Mouse (Mus musculus): ENCODE measurements at regions not wholly inside any gene's neighbourhood (a gene's known extent, or its start where the extent isn't known, plus 50 kb on each side); places are given as distances from the start of the nearest gene placed in this dataset.

GRCm38 (mm10) chr16:79718230-79718629 is 627.3 kb upstream of the Tmprss15 start:
- Histone ChIP-seq H3K4me3 (ENCODE audit: low read depth, low read length) (no peak overlapping the region), H3K9me3 (ENCODE audit: control insufficient read depth, low read length) (no peaks in the 10 kb centered on the region), H3K36me3 (ENCODE audit: control insufficient read depth, insufficient read depth, low read length) (no peaks in the 10 kb centered on the region), H3K27ac (ENCODE audit: low read depth, low read length) (no peak overlapping the region), H3K27me3 (ENCODE audit: control insufficient read depth, insufficient read depth, low read length) (no peaks in the 10 kb centered on the region), H3K4me2 (ENCODE audit: low read depth) (no peak overlapping the region), H3K4me1 (ENCODE audit: control insufficient read depth, insufficient read depth, low read length) (no peaks in the 10 kb centered on the region), H3K9ac (ENCODE audit: low read length) (no peak overlapping the region)
- no peak for DNase-seq (ENCODE audit: low spot score)
- ATAC-seq (ENCODE audit: insufficient read depth, low FRiP score, low TSS enrichment), result no peak
- WGBS, result 91% methylated on average over 1 of the region's 1 CpGs

GRCm38 (mm10) chr16:79692444-79692843 is 601.5 kb upstream of the Tmprss15 start:
- Histone ChIP-seq H3K9me3 (ENCODE audit: control insufficient read depth, low read length) (no peaks in the 10 kb centered on the region), H3K27me3 (ENCODE audit: control insufficient read depth, insufficient read depth, low read length) (no peaks in the 10 kb centered on the region), H3K4me1 (ENCODE audit: control insufficient read depth, insufficient read depth, low read length) (no peaks in the 10 kb centered on the region), H3K27ac (ENCODE audit: low read depth, low read length) (no peak overlapping the region), H3K4me3 (ENCODE audit: low read depth, low read length) (no peak overlapping the region), H3K9ac (ENCODE audit: low read length) (no peak overlapping the region), H3K4me2 (ENCODE audit: low read depth) (no peak overlapping the region), H3K36me3 (ENCODE audit: control insufficient read depth, insufficient read depth, low read length) (no peaks in the 10 kb centered on the region)
- DNase-seq (ENCODE audit: low spot score), result no peak
- no peak for ATAC-seq (ENCODE audit: insufficient read depth, low FRiP score, low TSS enrichment)
- WGBS, result 44% methylated on average over 2 of the region's 2 CpGs

GRCm38 (mm10) chr16:79651162-79651741 is 560.4 kb upstream of the Tmprss15 start:
- H3K4me2 ChIP-seq (ENCODE audit: low read depth), result no peak overlapping the region
- no peak overlapping the region for H3K9ac ChIP-seq (ENCODE audit: low read length)
- no peak overlapping the region for H3K27ac ChIP-seq (ENCODE audit: low read depth, low read length)
- no peak overlapping the region for H3K4me3 ChIP-seq (ENCODE audit: low read depth, low read length)
- no peaks in the 10 kb centered on the region for H3K27me3 ChIP-seq (ENCODE audit: control insufficient read depth, insufficient read depth, low read length)
- no peaks in the 10 kb centered on the region for H3K9me3 ChIP-seq (ENCODE audit: control insufficient read depth, low read length)
- H3K4me1 ChIP-seq (ENCODE audit: control insufficient read depth, insufficient read depth, low read length), result no peaks in the 10 kb centered on the region
- WGBS, result 81% methylated on average over 6 of the region's 6 CpGs
- DNase-seq (ENCODE audit: low spot score) (no peak), ATAC-seq (ENCODE audit: insufficient read depth, low FRiP score, low TSS enrichment) (no peak)
- no peaks in the 10 kb centered on the region for H3K36me3 ChIP-seq (ENCODE audit: control insufficient read depth, insufficient read depth, low read length)

- 66% methylated on average over 3 of the region's 3 CpGs for WGBS
- no peak overlapping the region for H3K9ac ChIP-seq (ENCODE audit: low read length)
- no peak overlapping the region for H3K4me3 ChIP-seq (ENCODE audit: low read depth, low read length)
- no peaks in the 10 kb centered on the region for H3K36me3 ChIP-seq (ENCODE audit: control insufficient read depth, insufficient read depth, low read length)
- no peak overlapping the region for H3K4me2 ChIP-seq (ENCODE audit: low read depth)
- ATAC-seq (ENCODE audit: insufficient read depth, low FRiP score, low TSS enrichment), result no peak
- no peaks in the 10 kb centered on the region for H3K9me3 ChIP-seq (ENCODE audit: control insufficient read depth, low read length)
- no peaks in the 10 kb centered on the region for H3K4me1 ChIP-seq (ENCODE audit: control insufficient read depth, insufficient read depth, low read length)
- H3K27ac ChIP-seq (ENCODE audit: low read depth, low read length), result no peak overlapping the region
- no peak for DNase-seq (ENCODE audit: low spot score)
- H3K27me3 ChIP-seq (ENCODE audit: control insufficient read depth, insufficient read depth, low read length), result no peaks in the 10 kb centered on the region
These were observed 550.0 kb upstream of the Tmprss15 start for GRCm38 (mm10) chr16:79640898-79641297.

GRCm38 (mm10) chr16:79627139-79627538 is 536.2 kb upstream of the Tmprss15 start:
- DNase-seq (ENCODE audit: low spot score), result no peak
- ATAC-seq (ENCODE audit: insufficient read depth, low FRiP score, low TSS enrichment), result peak; percentile 50; the same call in 1 of the 2 replicates
- Histone ChIP-seq H3K27me3 (ENCODE audit: control insufficient read depth, insufficient read depth, low read length) (no peaks in the 10 kb centered on the region), H3K4me2 (ENCODE audit: low read depth) (no peak overlapping the region), H3K27ac (ENCODE audit: low read depth, low read length) (no peak overlapping the region), H3K9ac (ENCODE audit: low read length) (no peak overlapping the region), H3K4me1 (ENCODE audit: control insufficient read depth, insufficient read depth, low read length) (no peaks in the 10 kb centered on the region), H3K36me3 (ENCODE audit: control insufficient read depth, insufficient read depth, low read length) (no peaks in the 10 kb centered on the region), H3K9me3 (ENCODE audit: control insufficient read depth, low read length) (no peaks in the 10 kb centered on the region), H3K4me3 (ENCODE audit: low read depth, low read length) (no peak overlapping the region)
- 73% methylated on average over 1 of the region's 1 CpGs for WGBS

- Histone ChIP-seq H3K4me3 (ENCODE audit: low read depth, low read length) (no peak overlapping the region), H3K27ac (ENCODE audit: low read depth, low read length) (no peak overlapping the region), H3K4me1 (ENCODE audit: control insufficient read depth, insufficient read depth, low read length) (no peaks in the 10 kb centered on the region), H3K36me3 (ENCODE audit: control insufficient read depth, insufficient read depth, low read length) (no peaks in the 10 kb centered on the region), H3K9ac (ENCODE audit: low read length) (no peak overlapping the region), H3K27me3 (ENCODE audit: control insufficient read depth, insufficient read depth, low read length) (no peaks in the 10 kb centered on the region), H3K9me3 (ENCODE audit: control insufficient read depth, low read length) (no peaks in the 10 kb centered on the region), H3K4me2 (ENCODE audit: low read depth) (no peak overlapping the region)
- DNase-seq (ENCODE audit: low spot score) (no peak), ATAC-seq (ENCODE audit: insufficient read depth, low FRiP score, low TSS enrichment) (no peak)
- 74% methylated on average over 5 of the region's 5 CpGs for WGBS
These were observed 520.1 kb upstream of the Tmprss15 start for GRCm38 (mm10) chr16:79611002-79611401.

GRCm38 (mm10) chr16:79590891-79591290 is 500.0 kb upstream of the Tmprss15 start:
- no peak overlapping the region for H3K4me2 ChIP-seq (ENCODE audit: low read depth)
- no peak overlapping the region for H3K4me3 ChIP-seq (ENCODE audit: low read depth, low read length)
- WGBS, result 80% methylated on average over 3 of the region's 3 CpGs
- no peaks in the 10 kb centered on the region for H3K36me3 ChIP-seq (ENCODE audit: control insufficient read depth, insufficient read depth, low read length)
- no peak overlapping the region for H3K9ac ChIP-seq (ENCODE audit: low read length)
- no peaks in the 10 kb centered on the region for H3K27me3 ChIP-seq (ENCODE audit: control insufficient read depth, insufficient read depth, low read length)
- ATAC-seq (ENCODE audit: insufficient read depth, low FRiP score, low TSS enrichment), result no peak
- H3K9me3 ChIP-seq (ENCODE audit: control insufficient read depth, low read length), result no peaks in the 10 kb centered on the region
- no peak for DNase-seq (ENCODE audit: low spot score)
- H3K27ac ChIP-seq (ENCODE audit: low read depth, low read length), result no peak overlapping the region
- no peaks in the 10 kb centered on the region for H3K4me1 ChIP-seq (ENCODE audit: control insufficient read depth, insufficient read depth, low read length)

GRCm38 (mm10) chr16:79585745-79586144 is 494.8 kb upstream of the Tmprss15 start:
- Histone ChIP-seq H3K9ac (ENCODE audit: low read length) (no peak overlapping the region), H3K9me3 (ENCODE audit: control insufficient read depth, low read length) (no peaks in the 10 kb centered on the region), H3K4me2 (ENCODE audit: low read depth) (no peak overlapping the region), H3K36me3 (ENCODE audit: control insufficient read depth, insufficient read depth, low read length) (no peaks in the 10 kb centered on the region), H3K27ac (ENCODE audit: low read depth, low read length) (no peak overlapping the region), H3K4me1 (ENCODE audit: control insufficient read depth, insufficient read depth, low read length) (no peaks in the 10 kb centered on the region), H3K27me3 (ENCODE audit: control insufficient read depth, insufficient read depth, low read length) (no peaks in the 10 kb centered on the region), H3K4me3 (ENCODE audit: low read depth, low read length) (no peak overlapping the region)
- DNase-seq (ENCODE audit: low spot score) (no peak), ATAC-seq (ENCODE audit: insufficient read depth, low FRiP score, low TSS enrichment) (peak; percentile 63)

GRCm38 (mm10) chr16:79570867-79571266 is 480.0 kb upstream of the Tmprss15 start:
- H3K9me3 ChIP-seq (ENCODE audit: control insufficient read depth, low read length), result no peaks in the 10 kb centered on the region
- 86% methylated on average over 2 of the region's 2 CpGs for WGBS
- no peak overlapping the region for H3K4me2 ChIP-seq (ENCODE audit: low read depth)
- no peak overlapping the region for H3K27ac ChIP-seq (ENCODE audit: low read depth, low read length)
- no peaks in the 10 kb centered on the region for H3K27me3 ChIP-seq (ENCODE audit: control insufficient read depth, insufficient read depth, low read length)
- H3K4me3 ChIP-seq (ENCODE audit: low read depth, low read length), result no peak overlapping the region
- no peaks in the 10 kb centered on the region for H3K4me1 ChIP-seq (ENCODE audit: control insufficient read depth, insufficient read depth, low read length)
- no peaks in the 10 kb centered on the region for H3K36me3 ChIP-seq (ENCODE audit: control insufficient read depth, insufficient read depth, low read length)
- DNase-seq (ENCODE audit: low spot score) (no peak), ATAC-seq (ENCODE audit: insufficient read depth, low FRiP score, low TSS enrichment) (no peak)
- no peak overlapping the region for H3K9ac ChIP-seq (ENCODE audit: low read length)
